Mouse (Mus musculus) kidney, postnatal 4 days (tissue): ENCODE data around the gene Ptprt.
A peak's percentile ranks its signal among the peaks of the same experiment; 100 is the strongest.

Experiments used
- DNase-seq, 2 experiments: peaks; one replicate each; pipeline ENCODE4 v3.0.0; 2021; ENCODE audit warnings: mixed read lengths in 2 of 2

The Ptprt gene

GRCm38 (mm10) chr2:161511880-161512570, 1148.9 kb downstream of the Ptprt start:
- DNase-seq, result peak in 1 of 2 experiments; percentile 33

DNA sequence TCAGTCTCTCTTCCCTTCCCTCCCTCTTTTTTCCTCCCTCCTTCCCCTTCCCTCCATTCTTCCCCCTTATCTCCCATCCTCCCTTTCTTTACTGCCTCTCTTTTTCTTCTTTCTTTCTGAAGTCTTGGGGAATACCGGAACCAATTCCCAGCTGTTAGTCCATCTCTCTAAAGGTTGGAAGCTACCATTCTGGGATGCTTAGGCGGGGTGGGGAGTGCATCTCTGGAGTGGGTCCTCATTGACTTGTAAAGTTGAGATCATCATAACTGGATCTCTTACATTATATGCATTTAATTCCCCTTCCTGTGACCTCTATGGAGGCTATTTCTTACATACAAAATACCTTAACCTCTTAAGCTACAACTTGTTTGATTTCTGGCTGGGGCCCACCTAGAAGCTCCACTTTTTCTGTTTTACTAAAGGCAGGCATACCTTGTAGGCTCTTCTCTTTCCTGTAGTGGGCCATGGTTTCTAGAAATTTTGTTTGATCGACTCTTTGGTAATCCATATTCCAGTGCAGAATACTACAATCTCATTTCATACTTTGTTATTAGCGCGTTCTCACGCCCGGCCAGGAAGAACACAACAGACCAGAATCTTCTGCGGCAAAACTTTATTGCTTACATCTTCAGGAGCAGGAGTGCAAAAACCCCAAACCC, 1149.7 kb downstream of the Ptprt start:
- no peak for DNase-seq

DNA sequence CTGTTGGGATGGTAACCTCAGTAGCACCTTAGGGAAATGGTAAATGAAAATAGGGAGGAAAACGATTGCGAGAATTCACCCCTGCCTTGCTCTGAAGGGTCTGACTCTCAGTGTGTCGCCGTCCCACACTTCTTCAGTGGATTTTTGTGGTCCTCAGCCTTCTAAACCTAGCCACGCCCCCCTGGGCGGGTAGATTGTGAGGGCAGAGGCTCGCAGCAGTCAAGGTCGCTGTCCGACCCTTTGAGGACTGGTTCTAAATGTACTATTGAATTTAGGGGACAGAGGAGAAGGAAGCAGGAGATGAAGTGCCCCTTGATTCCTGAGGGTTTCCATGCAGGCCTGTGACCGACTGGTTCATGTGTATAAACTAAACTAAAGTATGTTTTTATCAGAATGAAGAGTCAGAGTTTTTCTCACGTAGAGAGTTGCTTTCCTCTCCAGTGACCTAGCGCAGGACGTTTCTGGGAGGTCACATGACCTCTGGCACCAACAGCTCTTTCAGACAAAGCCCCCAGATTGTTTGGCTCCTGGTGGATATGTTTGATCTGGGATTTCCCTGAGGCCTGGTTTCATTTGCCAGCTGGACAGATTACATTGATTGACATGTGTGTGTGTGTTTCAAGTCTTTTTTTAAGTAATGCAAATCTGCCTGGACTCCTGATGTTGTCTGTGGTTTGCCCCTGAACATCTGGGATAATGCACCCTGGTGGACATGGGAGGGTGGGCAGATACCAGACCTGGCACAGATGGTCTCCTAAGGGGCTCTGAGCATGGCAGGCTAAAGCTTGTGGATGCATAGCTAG, 1161.6 kb downstream of the Ptprt start:
- DNase-seq, result peak in 1 of 2 experiments; percentile 3

GRCm38 (mm10) chr2:161498449-161499096, 1162.4 kb downstream of the Ptprt start:
- DNase-seq, result peak in 1 of 2 experiments; percentile 4

GRCm38 (mm10) chr2:161481741-161482140, 1179.2 kb downstream of the Ptprt start:
- no peak for DNase-seq

DNA sequence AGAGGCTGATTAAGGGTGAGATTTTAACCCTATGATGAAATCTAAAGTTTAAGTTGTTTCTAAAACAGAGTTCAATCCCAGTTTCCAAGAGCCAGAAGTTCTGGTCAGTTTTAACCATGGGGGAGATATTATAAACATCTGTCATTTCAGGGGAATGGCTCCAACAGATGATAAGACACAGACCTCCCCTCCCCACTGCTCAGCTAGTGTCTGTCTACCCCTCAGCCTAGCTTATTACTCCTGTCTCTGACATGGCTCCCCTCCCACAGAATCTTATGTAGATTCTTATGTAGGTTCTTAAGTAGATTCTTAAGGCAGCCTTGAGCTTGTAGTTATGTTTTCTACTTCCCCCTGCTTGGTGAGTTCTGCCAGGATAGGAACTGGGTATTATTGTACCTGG, 1180.5 kb downstream of the Ptprt start:
- no peak for DNase-seq
